Mouse (Mus musculus) neural tube, embryonic 10.5 days (tissue): ENCODE data around the gene Olfr38.

ENCODE experiments used
- DNase-seq: peaks from one replicate; pipeline ENCODE4 v3.0.0-alpha.2; 2017; ENCODE audit warnings: low spot score; ENCODE audit errors: extremely low spot score

Olfr38 gene

DNA sequence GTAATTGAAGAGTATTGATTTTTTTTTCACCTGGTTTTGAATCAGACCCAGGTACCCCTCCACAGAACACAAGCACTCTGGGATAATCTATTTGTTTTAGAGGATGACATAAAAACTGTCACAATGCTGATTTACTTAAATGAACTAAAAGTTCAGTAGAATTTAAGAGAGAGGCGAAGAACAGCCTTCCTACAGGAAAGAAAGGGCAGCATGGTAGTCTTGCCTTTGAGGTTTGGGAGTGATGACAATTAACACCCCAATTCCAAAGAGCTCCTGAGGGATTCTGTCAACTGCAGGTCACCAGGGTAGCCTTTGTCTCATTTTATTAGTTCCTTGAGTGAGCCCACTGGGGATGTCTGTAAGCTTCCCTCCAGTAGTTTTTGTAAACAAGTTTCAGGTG is at the start of gene Olfr38:
TSS of gene Olfr38 (plus strand) at position 301 of the 400 bp plus-strand sequence.
- DNase-seq: no peak

DNA sequence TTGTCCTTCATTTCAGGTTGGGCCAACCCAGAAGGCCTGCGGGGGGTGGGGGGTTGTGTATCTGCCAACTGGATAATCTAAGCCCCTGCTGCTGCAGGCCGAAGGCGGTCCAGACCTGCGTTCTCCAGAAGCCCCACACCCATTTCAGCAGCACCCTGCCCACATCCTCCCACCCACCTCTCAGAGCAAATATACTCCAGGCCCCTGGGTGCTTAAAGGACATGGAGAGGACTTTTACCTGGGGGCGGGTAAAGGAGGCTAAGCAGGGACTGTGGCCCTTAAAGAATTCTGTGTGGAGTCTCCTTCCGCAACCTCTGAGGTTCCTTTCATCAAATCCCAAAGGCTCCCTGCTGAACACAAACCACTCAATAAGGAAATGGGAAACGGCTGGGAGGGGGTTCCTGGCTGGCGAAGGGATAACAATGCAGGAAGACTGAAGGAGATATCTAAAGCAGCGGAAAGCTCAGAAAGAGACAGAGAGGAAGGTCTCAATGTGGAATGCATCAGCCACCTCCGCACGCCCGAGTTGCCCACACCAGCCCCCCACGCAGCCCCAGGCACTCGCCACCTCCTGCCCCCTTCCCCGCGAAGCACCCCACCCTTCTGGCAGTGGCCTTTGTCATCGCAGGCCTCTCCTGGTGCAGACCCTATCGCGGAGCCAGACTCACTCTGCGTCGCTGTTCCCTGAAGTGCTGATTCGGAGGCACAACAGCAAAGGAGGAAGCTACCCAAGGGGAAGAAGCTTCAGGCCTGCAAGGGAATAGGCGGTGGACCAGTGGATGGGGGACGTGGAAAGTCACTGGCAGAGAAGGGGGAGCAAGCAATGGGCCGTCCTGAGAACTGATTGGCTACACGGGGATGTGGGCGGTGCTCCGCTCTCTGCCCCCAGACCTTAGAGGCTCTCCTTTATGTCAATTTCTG is 46.7 kb upstream of the Olfr38 start, which contains the start of gene Tcaf1:
TSS of gene Tcaf1 (minus strand) at position 798 of the 921 bp plus-strand sequence.
- DNase-seq: peak; percentile 78

DNA sequence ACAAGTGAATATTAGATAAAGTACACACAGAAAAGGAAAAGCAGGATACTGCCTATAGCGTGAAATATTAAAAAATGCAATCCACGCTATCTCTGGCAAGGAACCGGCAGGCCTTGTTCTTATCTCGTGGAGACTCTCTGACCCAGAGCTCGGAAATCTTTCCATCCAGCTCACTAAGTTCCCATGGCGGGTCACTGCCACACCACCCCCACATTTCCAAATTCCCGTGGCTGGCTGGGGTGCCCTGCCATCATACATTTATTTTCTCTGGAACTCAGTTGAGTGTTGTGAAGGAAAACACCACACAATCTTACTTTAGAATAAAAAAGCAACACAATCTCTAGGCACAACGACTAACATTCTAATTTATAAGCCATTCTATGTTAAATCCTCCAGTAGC is 41.5 kb upstream of the Olfr38 start:
- DNase-seq: no peak

DNA sequence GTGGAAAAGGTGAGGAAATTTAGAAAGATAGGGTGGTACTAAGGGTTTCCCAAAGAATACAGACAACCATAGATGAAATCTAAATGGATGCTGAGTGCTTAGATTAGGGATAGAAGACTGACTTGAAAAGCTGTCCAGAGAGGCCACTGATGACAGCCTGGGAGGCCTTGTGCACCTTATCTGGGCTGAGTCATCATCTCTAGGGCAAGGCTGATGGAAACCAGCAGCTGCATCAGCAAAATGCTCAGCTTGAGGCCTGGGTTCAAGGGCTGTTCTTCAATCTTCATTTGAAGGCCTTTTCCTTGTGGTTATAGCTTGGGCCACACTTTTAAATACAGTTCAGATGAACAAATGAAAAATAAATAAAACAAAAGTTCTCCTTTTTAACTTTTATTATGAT is 38.2 kb upstream of the Olfr38 start:
- no peak for DNase-seq

DNA sequence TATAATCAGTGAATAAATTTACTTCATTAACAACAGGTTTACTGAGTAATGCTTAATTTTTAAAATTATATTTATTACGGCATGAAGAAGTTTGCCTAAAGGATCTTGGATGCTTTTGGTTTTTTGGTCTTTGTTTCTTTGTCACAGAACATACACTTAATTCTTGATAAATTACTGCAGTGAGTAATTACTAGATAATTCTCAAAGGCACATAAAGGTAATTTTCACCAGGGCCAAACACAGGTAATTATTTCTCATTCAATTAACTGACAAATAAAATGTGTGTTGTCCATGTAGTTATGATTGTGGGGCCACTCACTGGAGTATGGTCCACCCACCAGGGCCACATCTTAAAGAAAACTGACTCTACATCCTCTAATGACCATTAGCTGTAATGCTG is 17.1 kb upstream of the Olfr38 start, which contains the start of gene Olfr453:
TSS of gene Olfr453 (plus strand) at position 301 of the 400 bp plus-strand sequence.
- no peak for DNase-seq

DNA sequence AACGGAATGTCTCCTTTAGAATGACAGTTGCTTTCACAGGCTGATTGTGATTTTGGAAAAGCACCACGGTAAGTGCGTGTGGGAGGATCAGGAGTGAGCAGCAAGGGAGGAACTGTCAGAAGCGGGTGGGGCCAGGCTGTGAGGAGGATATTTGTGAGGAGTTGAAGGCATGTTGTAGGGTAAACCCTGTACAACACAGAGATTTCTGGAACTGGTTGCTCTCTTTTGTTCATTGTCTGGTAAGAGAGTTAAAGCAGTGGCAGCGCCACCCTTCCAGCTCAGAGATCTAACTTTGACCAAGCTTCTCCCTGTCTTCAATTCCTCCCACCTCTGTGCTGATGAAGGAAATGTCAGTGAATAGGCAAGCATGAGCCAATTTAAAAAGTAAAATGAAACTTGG is 13.9 kb upstream of the Olfr38 start:
- DNase-seq: no peak

DNA sequence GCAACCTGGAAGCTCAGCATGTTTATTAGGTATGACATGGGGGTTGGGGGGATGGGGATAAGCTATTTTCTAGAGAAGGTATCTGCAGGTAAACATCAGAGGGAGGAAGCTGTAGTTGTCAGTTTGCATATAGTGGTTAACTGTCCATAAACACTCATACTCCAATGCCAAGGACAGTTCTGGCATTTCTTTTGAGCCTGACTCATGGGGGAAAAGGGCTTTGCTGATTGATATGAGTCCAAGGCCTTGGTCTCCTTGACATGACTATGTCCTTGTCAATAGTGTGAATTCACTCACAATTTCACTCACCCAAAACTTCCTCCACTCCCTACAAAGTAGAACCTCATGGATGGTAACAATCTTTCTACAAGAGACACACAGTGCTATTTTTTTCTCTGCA is 8.4 kb upstream of the Olfr38 start:
- DNase-seq: no peak

DNA sequence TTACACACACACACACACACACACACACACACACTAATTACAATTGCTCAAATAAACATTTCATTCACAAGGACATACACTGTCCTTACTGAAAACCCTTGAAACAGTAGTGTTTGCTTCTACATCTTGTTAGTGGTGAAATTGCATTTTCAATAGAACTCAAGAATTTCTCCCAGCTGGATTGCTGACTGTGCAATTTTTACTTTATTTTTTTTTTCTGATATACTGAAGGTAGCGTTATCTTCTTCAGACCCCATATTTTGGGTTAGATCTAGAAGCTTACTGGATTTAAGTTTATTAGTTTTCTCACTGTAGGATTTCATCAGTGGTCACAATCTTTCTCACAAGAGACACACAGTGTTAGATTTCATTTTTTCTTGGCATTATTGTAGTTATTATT is 20.9 kb downstream of the Olfr38 start:
- no peak for DNase-seq

DNA sequence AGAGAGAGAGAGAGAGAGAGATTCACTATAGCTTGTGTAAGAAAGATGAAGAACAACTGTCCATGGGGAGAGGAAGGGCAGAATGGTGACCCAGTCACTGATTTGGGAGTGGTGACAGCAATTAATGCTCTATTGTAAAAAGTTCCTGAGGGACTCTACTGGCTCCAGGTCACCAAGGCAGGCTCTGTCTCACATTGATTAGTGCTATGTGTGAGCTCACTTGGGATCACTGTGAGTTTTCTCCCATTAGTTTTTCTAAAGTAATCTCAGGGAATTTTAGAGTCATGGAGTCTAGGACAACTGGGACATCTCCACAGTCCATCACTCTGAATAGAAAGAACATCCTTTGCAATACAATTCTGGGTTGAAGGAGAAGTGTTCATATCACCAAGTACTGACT is 28.6 kb downstream of the Olfr38 start, which contains the start of gene Olfr452:
TSS of gene Olfr452 (plus strand) at position 301 of the 400 bp plus-strand sequence.
- no peak for DNase-seq

DNA sequence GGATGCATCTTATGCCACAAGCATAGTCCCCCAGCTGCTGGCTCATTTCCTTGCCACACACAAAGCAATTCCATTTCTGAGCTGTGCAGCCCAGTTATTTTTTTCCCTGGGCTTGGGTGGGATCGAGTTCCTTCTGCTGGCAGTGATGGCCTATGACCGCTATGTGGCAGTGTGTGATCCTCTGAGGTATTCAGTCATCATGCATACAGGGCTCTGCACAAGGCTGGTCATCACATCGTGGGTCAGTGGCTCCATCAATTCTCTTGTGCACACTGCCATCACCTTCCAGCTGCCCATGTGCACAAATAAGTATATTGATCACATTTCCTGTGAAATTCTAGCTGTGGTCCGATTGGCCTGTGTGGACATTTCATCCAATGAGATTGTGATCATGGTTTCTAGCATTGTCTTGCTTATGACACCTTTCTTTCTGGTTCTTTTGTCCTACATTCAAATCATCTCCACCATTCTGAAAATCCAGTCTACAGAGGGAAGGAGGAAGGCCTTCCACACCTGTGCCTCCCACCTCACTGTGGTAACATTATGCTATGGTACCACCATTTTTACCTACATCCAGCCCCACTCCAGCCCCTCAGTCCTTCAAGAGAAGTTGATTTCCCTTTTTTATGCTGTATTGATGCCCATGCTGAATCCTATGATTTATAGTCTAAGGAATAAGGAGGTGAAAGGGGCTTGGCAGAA is 34.2 kb downstream of the Olfr38 start:
- no peak for DNase-seq

DNA sequence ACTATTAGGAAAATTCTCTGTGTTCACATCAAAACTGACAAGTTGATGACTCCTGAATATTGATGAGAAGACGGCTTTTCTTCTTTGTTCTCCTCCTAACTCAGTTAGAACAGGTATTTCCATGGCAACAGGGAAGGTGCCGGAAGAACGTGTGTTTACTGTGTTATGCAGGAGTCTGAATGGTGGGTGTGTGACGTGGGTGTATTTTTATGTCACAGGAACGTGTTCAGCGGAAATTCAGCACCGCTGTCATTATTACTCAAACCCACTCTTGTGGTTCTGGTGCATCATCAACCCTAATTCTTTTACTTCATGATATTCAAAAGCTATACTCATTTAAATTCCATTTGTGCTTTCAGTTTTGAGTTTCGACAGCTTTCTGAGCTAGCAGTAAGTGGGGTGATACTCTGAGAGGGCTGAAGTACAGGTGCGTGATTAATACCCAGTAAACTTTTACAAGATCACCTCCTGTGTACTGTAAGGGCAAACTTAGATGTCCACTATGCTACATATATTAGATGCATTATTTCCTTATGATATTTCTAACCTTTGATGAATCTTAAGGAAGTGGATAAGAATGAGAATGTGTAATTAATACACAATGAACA is 34.8 kb downstream of the Olfr38 start:
- DNase-seq: no peak

DNA sequence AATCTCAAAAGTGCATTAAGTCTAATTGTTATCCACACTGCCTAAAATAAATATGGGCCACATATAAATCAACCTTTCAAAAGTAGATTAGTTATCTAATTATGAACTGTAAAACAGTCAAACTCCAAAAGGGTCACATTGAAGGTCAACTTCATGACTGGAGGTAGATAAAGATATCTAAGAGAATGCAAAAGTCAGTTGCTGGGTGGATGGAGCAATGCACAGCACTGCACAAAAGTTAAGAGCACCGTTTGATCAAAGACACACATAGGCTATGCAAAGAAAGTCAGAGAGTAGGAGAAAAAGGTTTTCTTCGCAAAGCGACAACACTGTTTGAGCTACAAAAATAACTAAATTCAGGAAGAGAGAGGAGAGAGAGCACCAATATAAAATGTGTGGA is 38.8 kb downstream of the Olfr38 start:
- DNase-seq: no peak

DNA sequence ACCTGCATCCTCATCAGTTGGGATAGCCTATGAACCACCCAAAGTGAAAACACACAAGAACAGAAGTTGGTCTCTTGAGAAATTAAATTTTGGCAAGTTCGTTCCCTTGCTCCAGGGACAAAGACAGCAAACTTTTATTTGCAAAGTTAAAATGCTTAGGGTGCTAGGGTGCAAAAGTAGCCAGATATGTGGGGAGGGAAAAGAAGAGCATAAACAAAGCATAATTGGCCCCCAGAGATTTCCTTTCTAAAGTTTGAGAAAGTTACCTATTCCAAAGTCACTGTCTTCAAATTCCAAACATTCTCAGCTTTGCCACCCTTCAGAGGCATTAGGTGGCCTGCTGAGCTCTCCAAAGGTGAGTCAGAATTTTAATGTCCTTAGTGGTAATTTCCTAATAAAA is 55.4 kb downstream of the Olfr38 start, which contains the start of gene Olfr450:
TSS of gene Olfr450 (plus strand) at position 301 of the 400 bp plus-strand sequence.
- DNase-seq: no peak
